Mouse (Mus musculus) heart, embryonic 15.5 days (tissue): Measurements from ENCODE around the gene Cd59b. TPM values are rescaled to one million over a fixed set of nuclear protein-coding genes. Genes with fewer than 3 reads are reported as not detected.

Experiments
- ATAC-seq: fragments of 200-750 bp; cut with Nextera tagmentation; replicated peaks from 2 replicates; pipeline ENCODE4 v1.8.0; 2017; ENCODE audit warnings: low read depth, moderate TSS enrichment; ENCODE audit not compliant: insufficient number of reproducible peaks, insufficient read depth, low FRiP score
- H3K27ac ChIP-seq: fragments of 300-500 bp; sonication (generic); 2 replicates; pipeline ENCODE4 v1.5.1; 2015; ENCODE audit warnings: mild to moderate bottlenecking, inconsistent platforms
- H3K27me3 ChIP-seq: fragments of 300-500 bp; sonication (generic); 2 replicates; pipeline ENCODE4 v1.6.1; 2015; ENCODE audit warnings: inconsistent platforms
- H3K36me3 ChIP-seq: fragments of 300-500 bp; sonication (generic); 2 replicates; pipeline ENCODE4 v1.6.1; 2015; ENCODE audit warnings: mild to moderate bottlenecking, inconsistent platforms
- H3K4me1 ChIP-seq: fragments of 300-500 bp; sonication (generic); replicated peaks from 2 replicates; pipeline ENCODE4 v1.6.1; 2015; ENCODE audit warnings: inconsistent platforms
- H3K4me2 ChIP-seq: fragments of 300-500 bp; sonication (generic); 2 replicates; pipeline ENCODE4 v1.6.1; 2015; ENCODE audit warnings: inconsistent platforms, mild to moderate bottlenecking, moderate library complexity
- H3K4me3 ChIP-seq: fragments of 300-500 bp; sonication (generic); 2 replicates; pipeline ENCODE4 v1.5.1; 2015; ENCODE audit warnings: mild to moderate bottlenecking, inconsistent platforms
- H3K9ac ChIP-seq: fragments of 300-500 bp; sonication (generic); 2 replicates; pipeline ENCODE4 v1.6.1; 2015; ENCODE audit warnings: mild to moderate bottlenecking, inconsistent platforms
- H3K9me3 ChIP-seq: fragments of 300-500 bp; sonication (generic); replicated peaks from 2 replicates; pipeline ENCODE4 v1.6.1; 2016; ENCODE audit warnings: inconsistent platforms
- WGBS: fragments of 180-500 bp; shearing (Covaris S2); methylation state at CpG from one replicate; pipeline ENCODE4 v1.1.7; 2015; ENCODE audit warnings: mixed read lengths; 5-methylcytosine and 5-hydroxymethylcytosine counted together
- polyA plus RNA-seq: library from polyadenylated mRNA; unstranded; fragments of >200 nt; fragmentation: Nextera tagmentation; extraction: Ambion mirVana; gene quantifications from 2 replicates; pipeline ENCODE4 v1.2.1, GENCODE M21; 2015

The Cd59b gene
- polyA plus RNA-seq, 1 experiment from 2014 or later: 6.2 TPM

DNA sequence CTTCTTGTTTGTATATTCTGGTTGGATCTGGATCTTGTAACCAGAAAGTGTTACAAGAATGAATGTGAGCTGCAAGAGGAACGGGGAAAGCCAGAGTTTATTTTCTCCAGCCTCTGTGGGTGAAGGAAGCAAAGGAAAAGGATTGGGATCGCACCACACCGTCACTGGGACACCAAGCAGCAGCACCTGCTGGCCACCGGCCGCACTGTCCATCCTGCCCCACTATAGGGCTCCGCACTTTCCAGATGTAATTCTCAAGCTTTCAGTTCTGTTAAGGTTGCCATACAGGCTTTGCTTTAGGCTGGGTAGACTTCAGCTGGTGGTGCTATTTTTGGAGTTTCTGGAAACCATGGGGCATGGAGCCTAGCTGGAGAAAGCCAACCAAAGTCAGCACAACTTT, 50.7 kb downstream of the Cd59b start:
- H3K4me2 ChIP-seq: no peak overlapping the region
- H3K9me3 ChIP-seq: no peaks in the 10 kb centered on the region
- H3K4me1 ChIP-seq: peaks cover 50% of the 10 kb centered on the region
- H3K9ac ChIP-seq: no peak overlapping the region
- no peaks in the 10 kb centered on the region for H3K36me3 ChIP-seq
- H3K27ac ChIP-seq: peak overlapping the region; percentile 68
- H3K4me3 ChIP-seq: no peak overlapping the region
- no peak for ATAC-seq
- WGBS: 48% methylated on average over 6 of the region's 6 CpGs
- peaks cover under 1% of the 10 kb centered on the region; the same call in 1 of the 2 replicates for H3K27me3 ChIP-seq

DNA sequence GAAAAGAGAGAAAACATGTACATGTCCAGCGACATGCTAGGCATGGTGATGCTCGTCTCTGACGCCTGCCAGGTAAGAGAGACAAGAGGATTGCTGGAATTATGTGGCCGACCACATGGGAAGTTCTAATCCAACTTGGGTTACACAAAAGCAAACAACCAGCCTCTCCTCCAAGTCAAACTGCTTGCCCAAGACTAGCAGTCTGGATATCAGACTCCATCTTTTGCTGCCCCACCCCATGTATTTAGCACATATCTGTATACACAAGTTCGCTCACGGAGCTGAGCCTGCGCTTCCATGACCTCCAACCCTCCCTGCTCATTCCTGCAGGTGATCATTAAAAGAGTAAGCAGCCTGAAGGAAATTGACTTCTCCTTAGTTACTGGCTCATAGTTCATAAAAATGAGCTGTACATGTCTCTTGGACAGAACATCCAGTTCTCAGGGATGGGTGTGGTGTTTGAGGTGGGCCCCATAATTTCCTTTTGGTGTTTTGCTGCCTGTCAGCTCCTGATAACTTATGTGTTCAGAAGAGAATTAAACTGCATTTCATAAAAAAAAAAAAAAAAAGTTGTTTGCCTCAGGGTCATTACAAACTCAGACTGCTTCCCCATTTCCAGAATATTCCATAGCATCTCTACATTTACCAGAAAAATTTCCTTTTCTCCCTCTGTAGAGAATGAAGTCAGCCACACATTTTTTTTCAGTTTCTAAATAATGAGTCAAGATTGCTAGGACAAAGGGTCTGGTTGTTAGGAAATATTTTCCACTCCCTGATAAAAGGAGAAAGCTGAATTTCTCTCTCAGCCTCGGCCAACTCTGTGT, 52.2 kb downstream of the Cd59b start:
- no peak overlapping the region for H3K9ac ChIP-seq
- WGBS: 69% methylated on average over 8 of the region's 8 CpGs

DNA sequence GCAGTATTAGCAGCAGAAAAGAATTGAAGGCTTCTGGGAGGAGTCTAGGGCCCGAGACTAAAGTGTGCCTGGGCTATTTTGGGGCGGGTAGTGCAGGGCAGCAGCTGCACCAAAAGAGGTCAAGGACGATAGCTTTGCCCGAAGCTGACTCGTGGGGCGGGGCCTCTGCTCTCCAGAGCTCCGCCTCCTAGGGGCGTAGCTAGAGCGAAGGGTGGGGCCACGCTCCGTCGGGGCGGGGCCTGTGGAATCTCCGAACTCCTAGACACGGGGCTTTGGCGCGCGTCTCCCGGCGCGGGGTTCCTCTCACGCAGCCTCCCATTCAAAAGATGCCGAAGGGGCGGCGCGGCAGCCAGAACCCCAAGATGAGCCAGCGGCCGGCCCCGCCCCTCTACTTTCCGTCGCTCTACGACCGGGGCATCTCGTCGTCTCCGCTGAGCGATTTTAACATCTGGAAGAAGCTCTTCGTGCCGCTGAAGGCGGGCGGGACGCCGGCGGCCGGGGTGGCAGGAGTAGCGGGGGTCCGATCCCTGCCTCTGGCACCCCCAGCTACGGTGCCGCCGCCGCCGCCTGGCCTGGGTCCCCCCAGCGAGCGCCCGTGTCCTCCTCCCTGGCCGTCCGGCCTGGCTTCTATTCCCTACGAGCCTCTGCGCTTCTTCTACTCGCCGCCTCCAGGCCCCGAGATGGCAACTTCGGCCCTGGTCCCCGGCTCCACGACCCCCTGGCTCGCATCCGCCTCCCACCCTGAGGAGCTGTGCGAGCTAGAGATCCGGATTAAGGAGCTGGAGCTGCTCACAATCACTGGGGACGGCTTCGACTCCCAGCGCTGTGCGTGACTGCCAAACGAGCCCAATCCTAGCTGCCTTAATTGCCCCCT, 53.1 kb downstream of the Cd59b start, which contains the start of gene A930018P22Rik:
TSS of gene A930018P22Rik (plus strand) at position 265 of the 874 bp plus-strand sequence.
- Histone ChIP-seq H3K27me3 (peaks cover 3% of the 10 kb centered on the region; the same call in 1 of the 2 replicates), H3K36me3 (no peaks in the 10 kb centered on the region), H3K4me2 (peak within 1 kb of the TSS; percentile 92), H3K9ac (peak within 1 kb of the TSS; percentile 76), H3K9me3 (no peaks in the 10 kb centered on the region), H3K4me1 (peaks cover 50% of the 10 kb centered on the region), H3K4me3 (peak within 1 kb of the TSS; percentile 82), H3K27ac (peak within 1 kb of the TSS; percentile 86)
- ATAC-seq: peak; percentile 94
- under 1% methylated on average over 74 of the region's 74 CpGs for WGBS

More for the DNA sequence above, 52.2 kb downstream of the Cd59b start:
- Histone ChIP-seq H3K4me1 (peaks cover 50% of the 10 kb centered on the region), H3K4me2 (peak overlapping the region; percentile 92), H3K9me3 (no peaks in the 10 kb centered on the region), H3K27me3 (peaks cover 3% of the 10 kb centered on the region; the same call in 1 of the 2 replicates), H3K4me3 (peak overlapping the region; percentile 82), H3K36me3 (no peaks in the 10 kb centered on the region), H3K27ac (peak overlapping the region; percentile 86)
- ATAC-seq: no peak

DNA sequence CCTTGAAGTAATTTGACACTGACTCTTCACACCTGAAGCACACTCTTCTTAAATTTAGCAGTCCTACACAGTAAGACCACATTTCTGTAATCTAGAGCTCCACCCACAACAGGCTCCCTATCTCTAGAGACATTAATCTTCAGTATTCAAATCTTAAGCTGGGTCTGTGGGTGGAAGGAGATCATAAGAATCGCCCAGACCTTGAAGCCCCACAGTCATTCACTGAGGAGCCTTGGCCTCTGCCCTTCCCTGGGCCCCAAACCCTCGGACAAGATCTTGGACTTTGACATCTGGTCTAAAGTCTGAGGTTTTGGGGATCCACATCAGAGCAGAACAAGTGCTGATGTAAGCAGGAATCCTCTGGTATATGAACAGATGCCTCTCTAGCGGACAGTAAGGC, 53.9 kb downstream of the Cd59b start:
- Histone ChIP-seq H3K27ac (no peak overlapping the region), H3K4me3 (peak overlapping the region; percentile 82; the same call in 1 of the 2 replicates), H3K9ac (no peak overlapping the region), H3K27me3 (peaks cover 3% of the 10 kb centered on the region; the same call in 1 of the 2 replicates), H3K9me3 (no peaks in the 10 kb centered on the region), H3K4me1 (peaks cover 49% of the 10 kb centered on the region), H3K4me2 (peak overlapping the region; percentile 92), H3K36me3 (no peaks in the 10 kb centered on the region)
- no peak for ATAC-seq
- WGBS: 51% methylated on average over 3 of the region's 3 CpGs

DNA sequence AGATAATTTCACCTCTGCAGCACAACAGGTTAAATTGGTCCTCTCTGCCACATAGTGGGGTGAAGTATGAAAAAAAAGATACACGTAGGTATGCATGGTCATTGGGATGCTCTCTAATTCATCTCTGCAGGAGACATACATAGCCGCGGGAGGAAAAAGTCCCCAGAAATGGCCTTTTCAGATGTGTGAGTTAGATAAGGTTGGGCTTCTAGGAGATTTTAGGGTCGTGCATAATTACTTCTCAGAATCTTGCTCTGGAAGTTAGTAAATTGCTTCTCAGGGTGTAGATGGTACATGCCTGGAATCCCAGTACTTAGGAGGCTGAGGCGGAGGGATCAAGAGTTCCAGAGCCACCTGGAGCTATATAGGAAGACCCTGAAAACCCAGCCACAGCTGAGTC, 54.4 kb downstream of the Cd59b start:
- H3K4me2 ChIP-seq: no peak overlapping the region
- no peak overlapping the region for H3K27ac ChIP-seq
- no peak for ATAC-seq
- no peak overlapping the region for H3K4me3 ChIP-seq
- H3K27me3 ChIP-seq: peaks cover 3% of the 10 kb centered on the region; the same call in 1 of the 2 replicates
- H3K4me1 ChIP-seq: peaks cover 44% of the 10 kb centered on the region
- no peak overlapping the region for H3K9ac ChIP-seq
- 70% methylated on average over 5 of the region's 5 CpGs for WGBS
- no peaks in the 10 kb centered on the region for H3K9me3 ChIP-seq
- no peaks in the 10 kb centered on the region for H3K36me3 ChIP-seq

DNA sequence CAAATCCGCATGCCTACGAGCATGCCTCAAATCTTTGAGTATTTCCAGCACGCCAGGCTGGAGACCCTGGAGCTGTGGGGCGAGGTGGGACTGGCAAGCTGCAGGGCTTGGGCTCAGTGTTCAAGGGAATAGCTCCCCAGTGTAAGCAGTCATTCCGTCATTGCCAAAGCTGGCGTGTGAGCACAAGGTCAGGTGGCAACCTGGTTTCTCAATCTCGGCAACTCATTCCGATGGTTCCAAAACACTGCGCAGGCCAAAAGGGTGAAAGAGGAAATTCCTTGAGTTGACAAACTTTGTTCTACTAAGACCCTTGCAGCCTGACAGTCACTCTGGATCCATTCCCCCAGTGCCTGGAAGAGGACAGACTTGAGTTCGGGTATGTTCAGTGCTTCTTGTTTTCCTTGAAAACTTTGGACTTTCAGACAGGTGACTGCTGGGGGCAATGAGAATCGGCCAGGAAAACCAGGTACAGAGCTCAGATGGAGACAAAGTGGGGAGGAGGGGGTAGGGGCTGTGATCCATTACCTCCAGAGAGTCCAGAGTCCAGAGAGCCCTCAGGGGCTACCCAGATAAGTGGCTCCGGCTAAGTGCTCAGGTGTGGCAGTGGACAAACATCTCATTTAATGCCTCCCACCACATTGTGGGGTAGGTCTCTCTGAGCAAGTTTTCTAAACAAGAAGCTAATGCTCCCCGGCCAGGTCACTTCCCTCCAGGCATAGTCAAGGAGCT, 59.3 kb downstream of the Cd59b start:
- Histone ChIP-seq H3K4me2 (no peak overlapping the region), H3K27me3 (0 out of 2 replicates have a peak, but pooled peaks cover 3% of the 10 kb centered on the region), H3K27ac (no peak overlapping the region), H3K36me3 (no peaks in the 10 kb centered on the region), H3K9me3 (no peaks in the 10 kb centered on the region), H3K4me3 (no peak overlapping the region), H3K4me1 (peaks cover 11% of the 10 kb centered on the region), H3K9ac (no peak overlapping the region)
- no peak for ATAC-seq
- WGBS: 84% methylated on average over 13 of the region's 13 CpGs

DNA sequence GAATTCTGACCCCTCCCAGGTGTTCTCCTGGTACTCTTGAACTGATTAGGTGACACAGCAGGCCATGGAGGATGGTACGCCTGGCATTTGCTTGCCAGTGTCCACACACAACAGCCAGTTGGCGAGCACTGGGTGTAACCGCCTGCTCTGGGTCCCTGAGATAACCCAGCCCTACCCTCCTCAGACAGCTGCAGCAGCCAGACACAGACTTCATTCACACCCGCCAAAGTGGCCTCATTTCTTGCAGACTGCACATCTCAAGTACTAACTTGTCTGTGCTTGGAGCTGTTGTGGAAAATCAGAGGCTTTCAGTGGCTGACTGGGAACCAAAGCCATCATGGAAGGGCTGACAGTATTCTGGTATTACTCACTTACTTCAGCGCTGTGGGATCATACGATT, 60.5 kb downstream of the Cd59b start:
- Histone ChIP-seq H3K9me3 (no peaks in the 10 kb centered on the region), H3K4me3 (no peak overlapping the region), H3K27ac (no peak overlapping the region), H3K4me2 (no peak overlapping the region), H3K9ac (no peak overlapping the region), H3K36me3 (no peaks in the 10 kb centered on the region), H3K4me1 (peaks cover 3% of the 10 kb centered on the region; the same call in 1 of the 2 replicates), H3K27me3 (0 out of 2 replicates have a peak, but pooled peaks cover 3% of the 10 kb centered on the region)
- no peak for ATAC-seq
- WGBS: 33% methylated on average over 6 of the region's 6 CpGs

DNA sequence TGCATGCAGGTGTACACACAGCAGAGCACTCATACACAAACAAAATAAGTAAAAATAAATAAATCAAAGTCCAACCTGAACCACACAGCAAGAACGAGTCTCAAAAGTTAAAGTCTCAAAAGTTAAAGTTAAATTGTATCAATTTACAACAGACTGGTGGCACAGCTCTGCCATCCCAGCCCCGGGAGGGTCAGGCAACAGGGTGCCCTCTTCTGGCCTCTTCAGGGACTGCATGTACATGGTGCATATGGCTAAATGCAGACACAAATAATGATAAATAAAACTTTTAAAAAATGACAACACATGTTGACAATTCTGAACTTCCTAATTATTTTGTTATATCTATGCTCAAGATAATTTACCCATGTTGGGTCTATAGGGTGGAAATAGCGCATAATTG, 61.3 kb downstream of the Cd59b start:
- H3K4me3 ChIP-seq: no peak overlapping the region
- no peak overlapping the region for H3K4me2 ChIP-seq
- no peaks in the 10 kb centered on the region for H3K27me3 ChIP-seq
- H3K36me3 ChIP-seq: no peaks in the 10 kb centered on the region
- H3K4me1 ChIP-seq: peaks cover 3% of the 10 kb centered on the region; the same call in 1 of the 2 replicates
- no peak for ATAC-seq
- H3K27ac ChIP-seq: no peak overlapping the region
- H3K9me3 ChIP-seq: no peaks in the 10 kb centered on the region
- H3K9ac ChIP-seq: no peak overlapping the region
- 68% methylated on average over 3 of the region's 3 CpGs for WGBS

DNA sequence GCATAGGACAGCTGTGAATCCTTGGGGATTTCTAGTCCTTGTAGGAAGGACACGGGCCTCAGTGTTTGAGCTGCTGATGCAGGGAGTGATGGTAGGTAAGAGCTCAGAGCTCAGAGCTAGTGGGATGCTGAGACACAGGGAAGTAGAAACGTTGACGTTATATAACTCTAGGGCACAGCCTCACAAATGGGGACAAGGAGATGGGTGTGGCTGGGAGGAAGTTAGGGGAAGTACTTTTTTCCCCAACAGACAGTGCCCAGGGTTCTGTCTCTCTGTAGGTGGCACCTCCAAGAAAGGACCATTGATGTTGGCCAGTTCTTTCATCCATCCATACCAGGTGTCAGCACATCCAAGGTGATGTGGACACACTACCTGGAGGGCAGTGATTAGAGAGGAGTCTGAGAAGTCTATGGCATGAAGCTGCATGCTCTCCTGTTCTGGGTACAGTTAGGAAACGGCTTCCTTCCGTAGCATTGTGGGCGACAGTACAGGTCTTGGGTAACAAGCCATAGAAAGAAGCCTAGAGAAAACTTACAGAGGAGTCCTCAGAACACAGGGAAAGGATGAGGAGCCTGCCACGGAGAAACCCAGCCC, 62.7 kb downstream of the Cd59b start:
- H3K27me3 ChIP-seq: no peaks in the 10 kb centered on the region
- no peak overlapping the region for H3K4me3 ChIP-seq
- no peaks in the 10 kb centered on the region for H3K36me3 ChIP-seq
- no peak overlapping the region for H3K4me2 ChIP-seq
- H3K4me1 ChIP-seq: peaks cover 3% of the 10 kb centered on the region; the same call in 1 of the 2 replicates
- H3K9me3 ChIP-seq: no peaks in the 10 kb centered on the region
- 64% methylated on average over 7 of the region's 7 CpGs for WGBS
- H3K27ac ChIP-seq: no peak overlapping the region
- no peak for ATAC-seq
- H3K9ac ChIP-seq: no peak overlapping the region

DNA sequence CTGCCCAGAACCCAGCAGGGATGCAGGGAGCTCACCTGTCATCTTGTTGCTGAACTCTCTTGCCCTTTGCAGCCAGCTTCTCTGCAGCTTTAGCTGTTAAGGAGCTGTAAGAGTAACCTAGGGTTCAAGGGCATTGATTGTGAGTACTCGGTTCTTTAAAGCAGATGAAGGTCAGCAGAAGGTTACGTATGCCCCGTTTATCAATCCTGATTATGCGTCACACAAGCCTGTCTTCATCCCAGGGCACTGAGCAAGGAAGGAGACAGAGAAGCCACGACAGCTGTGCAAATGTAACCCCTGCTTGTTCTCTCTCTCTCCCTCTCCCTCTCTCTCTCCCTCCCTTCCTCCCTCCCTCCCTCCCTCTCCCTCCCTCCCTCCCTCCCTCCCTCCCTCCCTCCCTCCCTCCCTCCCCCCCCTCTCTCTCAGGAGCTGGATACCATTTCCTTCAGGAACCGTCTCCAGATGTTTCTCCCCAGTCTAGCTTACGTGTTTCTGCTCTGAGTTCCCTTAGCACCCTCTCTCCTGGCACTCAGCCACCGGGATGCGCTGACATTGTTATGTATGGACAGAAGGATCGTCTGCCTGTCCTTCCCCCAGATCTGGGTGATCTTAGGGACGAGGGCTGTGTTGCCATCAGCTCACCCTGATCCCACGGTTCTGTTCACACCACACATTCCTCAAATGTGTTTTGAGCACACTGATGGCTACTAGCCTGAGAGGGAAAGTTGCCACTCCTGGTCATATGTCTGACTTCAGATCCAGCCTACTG, 63.6 kb downstream of the Cd59b start:
- Histone ChIP-seq H3K9me3 (no peaks in the 10 kb centered on the region), H3K27me3 (no peaks in the 10 kb centered on the region), H3K4me2 (no peak overlapping the region), H3K36me3 (no peaks in the 10 kb centered on the region), H3K4me3 (no peak overlapping the region), H3K9ac (no peak overlapping the region), H3K4me1 (peaks cover 3% of the 10 kb centered on the region; the same call in 1 of the 2 replicates), H3K27ac (no peak overlapping the region)
- ATAC-seq: no peak
- WGBS: 21% methylated on average over 12 of the region's 12 CpGs
